Mouse (Mus musculus) heart, postnatal 0 days (tissue): ENCODE data around the gene Syn3.

Experiments
- CTCF ChIP-seq: IDR thresholded peaks from 2 replicates; pipeline ENCODE4 v1.5.1; 2016; ENCODE audit warnings: antibody characterized with exemption, control low read depth, low read depth
- EP300 ChIP-seq: IDR thresholded peaks from 2 replicates; pipeline ENCODE4 v1.6.1; 2016; ENCODE audit warnings: antibody characterized with exemption, low read depth

- TF ChIP-seq CTCF (no peak), EP300 (no peak)
Measured at GRCm38 (mm10) chr10:86492089-86492907, 6.4 kb downstream of the Syn3 start.
